ENCODE assay signal across 10 mouse cellular contexts in genomic region chr1:75895550-75895949, GRCm38 (mm10).
"Had no signal": no experiment of that assay in that cellular context is flagged by ENCODE, and none has a peak within 500 bp of the region (broad histone marks: within the 10 kb centered on the region; RNA-seq: fewer than 3 reads in every experiment).

No protein-coding gene starts in this region.

- DNase-seq: liver, postnatal 0 days; lung, adult 2 months; lung, postnatal 4 days; midbrain, embryonic 14.5 days; retina, postnatal 1 day; right cerebral cortex, postnatal 25 days; spleen, adult 18-20 months; thymus, adult 2 months; thymus, postnatal 25 days; thymus, postnatal 4 days had no signal
